Mouse (Mus musculus) heart, embryonic 11.5 days (tissue): ENCODE measurements around the gene Stat1. TPM values are rescaled to one million over a fixed set of nuclear protein-coding genes. Genes with fewer than 3 reads are reported as not detected.

Experiments used
- ATAC-seq: fragments of 200-750 bp; cut with Nextera tagmentation; replicated peaks from 2 replicates; pipeline ENCODE4 v1.8.0; 2017; ENCODE audit warnings: moderate library complexity; ENCODE audit not compliant: insufficient number of reproducible peaks, low FRiP score, low TSS enrichment
- H3K27ac ChIP-seq: fragments of 300-500 bp; sonication (generic); 2 replicates; pipeline ENCODE4 v1.5.1; 2014; ENCODE audit warnings: mild to moderate bottlenecking, low read depth, low read length
- H3K27me3 ChIP-seq: fragments of 300-500 bp; sonication (generic); 2 replicates; pipeline ENCODE4 v1.6.1; 2014; ENCODE audit warnings: mild to moderate bottlenecking, low read length, mixed read lengths; ENCODE audit not compliant: control insufficient read depth, insufficient read depth
- H3K36me3 ChIP-seq: fragments of 300-500 bp; sonication (generic); 2 replicates; pipeline ENCODE4 v1.6.1; 2014; ENCODE audit warnings: mild to moderate bottlenecking, low read length, moderate library complexity, mixed read lengths; ENCODE audit not compliant: control insufficient read depth, insufficient read depth
- H3K4me1 ChIP-seq: fragments of 300-500 bp; sonication (generic); 2 replicates; pipeline ENCODE4 v1.6.1; 2014; ENCODE audit warnings: low read length; ENCODE audit not compliant: control insufficient read depth, insufficient read depth
- H3K4me2 ChIP-seq: fragments of 300-500 bp; sonication (generic); 2 replicates; pipeline ENCODE4 v1.6.1; 2014; ENCODE audit warnings: mild to moderate bottlenecking, moderate library complexity
- H3K4me3 ChIP-seq: fragments of 300-500 bp; sonication (generic); 2 replicates; pipeline ENCODE4 v1.5.1; 2014; ENCODE audit warnings: low read depth, low read length
- H3K9ac ChIP-seq: fragments of 300-500 bp; sonication (generic); 2 replicates; pipeline ENCODE4 v1.6.1; 2014; ENCODE audit warnings: mild to moderate bottlenecking, low read depth, low read length, moderate library complexity
- H3K9me3 ChIP-seq: fragments of 300-500 bp; sonication (generic); replicated peaks from 2 replicates; pipeline ENCODE4 v1.6.1; 2016; ENCODE audit warnings: low read length; ENCODE audit not compliant: control insufficient read depth
- WGBS: fragments of 180-500 bp; shearing (Covaris S2); extraction: QIAGEN DNeasy Blood & Tissue Kit; methylation state at CpG from one replicate; pipeline ENCODE4 v1.1.7; 2014; ENCODE audit not compliant: insufficient replicate concordance; 5-methylcytosine and 5-hydroxymethylcytosine counted together
- polyA plus RNA-seq: library from polyadenylated mRNA; unstranded; fragments of >200 nt; fragmentation: Nextera tagmentation; extraction: Ambion mirVana; gene quantifications from 2 replicates; pipeline ENCODE4 v1.2.1, GENCODE M21; 2014

Gene Stat1
- polyA plus RNA-seq, 1 experiment from 2014 or later: 28.5 TPM

DNA sequence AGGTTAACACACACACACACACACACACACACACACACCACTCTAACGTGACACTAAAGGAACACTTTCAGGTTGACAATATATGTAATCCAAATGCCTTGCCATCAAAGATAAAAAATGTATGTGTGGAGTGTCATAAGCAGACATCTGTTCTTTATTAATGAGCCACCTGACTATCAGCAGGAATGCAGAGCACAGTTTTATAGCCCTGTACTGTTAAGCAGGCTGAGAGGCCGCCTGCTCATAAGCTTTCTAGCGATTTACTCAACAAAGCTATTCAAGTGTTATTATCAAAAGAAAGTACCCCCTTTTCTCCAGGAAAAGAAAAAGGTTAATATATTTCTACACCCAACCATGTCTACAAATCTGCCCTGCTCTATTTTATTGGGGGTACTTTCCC, 56.7 kb downstream of the Stat1 start:
- Histone ChIP-seq H3K27ac (no peak overlapping the region), H3K9ac (no peak overlapping the region), H3K4me3 (no peak overlapping the region), H3K27me3 (no peaks in the 10 kb centered on the region), H3K4me1 (peaks cover 4% of the 10 kb centered on the region; the same call in 1 of the 2 replicates), H3K36me3 (no peaks in the 10 kb centered on the region), H3K4me2 (no peak overlapping the region), H3K9me3 (no peaks in the 10 kb centered on the region)
- whole genome bisulfite sequencing: 79% methylated on average over 3 of the region's 3 CpGs
- ATAC-seq: no peak

DNA sequence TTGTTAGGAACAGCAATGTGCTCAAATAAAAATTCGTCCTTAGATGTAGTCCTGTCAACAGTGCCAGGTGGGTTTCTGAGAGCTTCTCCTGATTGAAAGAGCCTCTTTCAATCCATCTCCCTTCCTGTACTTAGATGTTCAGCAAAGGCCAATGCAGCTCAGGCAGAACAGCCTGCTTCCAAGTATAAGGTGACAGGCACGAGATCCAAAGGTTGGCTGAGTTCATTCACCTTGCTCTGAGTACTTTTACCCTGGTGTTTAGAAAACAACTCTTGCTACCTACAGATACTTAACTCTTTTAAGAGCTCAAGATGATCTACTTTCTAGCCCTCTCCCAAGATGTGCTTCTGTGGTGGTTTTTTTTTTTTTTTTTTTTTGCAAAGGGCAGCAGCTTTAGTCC, 57.8 kb downstream of the Stat1 start:
- Histone ChIP-seq H3K4me2 (no peak overlapping the region), H3K4me3 (no peak overlapping the region), H3K27ac (no peak overlapping the region), H3K9me3 (no peaks in the 10 kb centered on the region), H3K4me1 (no peaks in the 10 kb centered on the region; the same call in 1 of the 2 replicates), H3K36me3 (no peaks in the 10 kb centered on the region), H3K27me3 (no peaks in the 10 kb centered on the region), H3K9ac (no peak overlapping the region)
- WGBS: 71% methylated on average over 2 of the region's 2 CpGs
- no peak for ATAC-seq

DNA sequence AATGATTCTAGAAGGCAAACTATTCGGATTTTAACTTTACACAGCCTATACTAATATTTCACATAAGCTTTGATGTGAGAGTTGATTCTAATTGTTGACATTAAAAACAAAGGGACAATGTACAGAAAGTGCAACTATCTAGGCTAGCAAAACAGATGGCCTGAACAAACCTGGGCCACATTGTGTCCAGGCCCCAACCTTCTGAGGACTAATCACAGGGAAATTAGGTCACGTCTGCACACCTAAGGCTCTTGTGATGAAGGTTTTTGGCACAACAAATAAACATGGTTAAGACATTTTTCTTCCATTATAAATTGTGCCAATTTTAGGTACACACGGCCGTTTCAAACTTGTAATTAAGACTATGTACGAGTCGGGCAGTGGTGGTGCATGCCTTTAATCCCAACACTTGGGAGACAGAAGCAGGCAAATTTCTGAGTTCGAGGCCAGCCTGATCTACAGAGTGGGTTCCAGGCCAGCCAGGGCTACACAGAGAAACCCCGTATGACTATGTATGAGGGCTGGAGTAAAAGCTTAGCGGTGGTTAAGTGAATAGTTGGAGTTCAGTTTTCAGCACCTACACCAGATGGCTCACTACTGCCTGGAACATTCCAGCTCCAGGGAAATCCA, 60.8 kb downstream of the Stat1 start:
- ATAC-seq: no peak
- Histone ChIP-seq H3K36me3 (no peaks in the 10 kb centered on the region), H3K9ac (no peak overlapping the region), H3K9me3 (no peaks in the 10 kb centered on the region), H3K4me3 (no peak overlapping the region), H3K4me2 (no peak overlapping the region), H3K27me3 (no peaks in the 10 kb centered on the region), H3K27ac (no peak overlapping the region), H3K4me1 (no peaks in the 10 kb centered on the region; the same call in 1 of the 2 replicates)
- WGBS: 91% methylated on average over 9 of the region's 9 CpGs

DNA sequence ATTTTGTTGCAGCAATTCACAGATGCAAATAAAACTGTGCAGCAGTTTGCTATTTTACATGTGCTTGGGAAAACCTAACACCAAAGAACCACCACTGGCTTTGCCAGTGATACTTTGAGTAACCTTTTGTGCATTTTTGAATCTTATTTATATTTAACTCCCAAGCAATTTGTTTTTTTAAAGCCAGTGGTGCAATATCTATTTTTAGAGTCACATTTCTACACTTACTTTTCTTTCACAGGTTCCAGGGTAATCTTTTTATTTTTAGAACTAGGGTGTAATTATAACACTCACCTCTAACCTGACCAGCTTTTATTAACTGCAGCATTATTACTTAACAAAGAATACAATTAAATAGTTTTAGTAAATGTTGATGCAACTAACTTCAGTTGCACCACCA, 62.8 kb downstream of the Stat1 start:
- no peaks in the 10 kb centered on the region for H3K36me3 ChIP-seq
- ATAC-seq: no peak
- no peak overlapping the region for H3K27ac ChIP-seq
- no peak overlapping the region for H3K4me3 ChIP-seq
- no peaks in the 10 kb centered on the region for H3K9me3 ChIP-seq
- H3K27me3 ChIP-seq: no peaks in the 10 kb centered on the region
- H3K4me1 ChIP-seq: no peaks in the 10 kb centered on the region; the same call in 1 of the 2 replicates
- H3K9ac ChIP-seq: no peak overlapping the region
- H3K4me2 ChIP-seq: no peak overlapping the region

DNA sequence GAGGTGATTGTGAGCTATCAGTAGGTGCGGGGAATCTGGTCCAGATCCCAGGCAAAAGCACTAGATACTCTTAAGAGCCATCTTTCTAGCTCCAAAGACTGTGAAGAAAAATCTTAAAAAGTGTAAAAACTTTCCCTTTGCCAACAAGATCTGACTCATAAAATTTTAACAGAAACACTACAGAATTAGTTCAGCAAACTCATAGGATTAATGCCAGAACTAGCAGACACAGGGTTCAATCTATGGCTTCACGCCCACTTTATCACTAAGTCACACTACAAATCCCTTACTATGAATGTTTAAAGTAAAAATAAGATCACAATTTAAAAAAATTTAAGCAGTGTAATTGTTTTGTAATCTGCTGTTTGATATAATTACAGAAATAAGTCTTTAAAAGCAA, 63.8 kb downstream of the Stat1 start:
- no peak overlapping the region for H3K4me3 ChIP-seq
- H3K4me2 ChIP-seq: no peak overlapping the region
- 85% methylated on average over 2 of the region's 2 CpGs for WGBS
- H3K4me1 ChIP-seq: no peaks in the 10 kb centered on the region; the same call in 1 of the 2 replicates
- no peak overlapping the region for H3K27ac ChIP-seq
- no peak for ATAC-seq
- no peaks in the 10 kb centered on the region for H3K36me3 ChIP-seq
- H3K9me3 ChIP-seq: no peaks in the 10 kb centered on the region
- H3K9ac ChIP-seq: no peak overlapping the region
- H3K27me3 ChIP-seq: no peaks in the 10 kb centered on the region

Other genes with a start within 250 kb of the Stat1 start
- gene Myo1b, start 203.4 kb upstream of the Stat1 start, polyA plus RNA-seq: 39.1 and 51.8 TPM in 2 replicates
- 2.1 and 2.7 TPM in 2 replicates for gene Stat4, start 132.3 kb upstream of the Stat1 start, polyA plus RNA-seq
- 33.0 and 36.0 TPM in 2 replicates for gene Gls, start 113.8 kb downstream of the Stat1 start, polyA plus RNA-seq